Mouse (Mus musculus) cerebellum, adult 2 months (tissue): ENCODE results near the gene Chit1.
A peak's percentile ranks its signal among the peaks of the same experiment; 100 is the strongest.

Experiments used
- CTCF ChIP-seq: fragments of 200-500 bp; IDR thresholded peaks from 2 replicates; pipeline ENCODE4 v1.5.1; 2011; ENCODE audit warnings: low read depth, mild to moderate bottlenecking, control low read depth, low read length, moderate library complexity, borderline replicate concordance; ENCODE audit not compliant: insufficient read depth
- POLR2A ChIP-seq: fragments of 200-500 bp; IDR thresholded peaks from 2 replicates; pipeline ENCODE4 v1.6.1; 2011; ENCODE audit warnings: low read length, control low read depth, borderline replicate concordance; ENCODE audit not compliant: insufficient read depth

DNA sequence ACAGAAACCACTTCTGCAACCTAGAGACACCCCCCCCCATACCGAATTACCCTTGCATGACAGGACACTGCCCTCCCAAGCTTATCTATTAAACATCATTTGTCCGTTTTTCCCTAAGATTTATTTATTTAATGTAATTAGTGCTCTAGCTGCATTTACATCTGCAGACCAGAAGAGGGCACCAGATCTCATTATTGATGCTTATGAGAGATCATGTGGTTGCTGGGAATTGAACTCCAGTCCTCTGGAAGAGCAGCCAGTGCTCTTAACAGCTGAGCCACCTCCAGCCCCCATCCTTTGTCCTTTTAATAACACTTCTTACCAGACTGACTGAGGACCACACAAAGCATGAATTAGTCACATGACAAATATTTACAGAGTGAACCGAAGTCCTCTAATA lies 43.6 kb downstream of the Chit1 start:
- TF ChIP-seq POLR2A (no peak), CTCF (0 out of 2 replicates have a peak, but pooled peaks have one; percentile 10)
